8 mouse cellular contexts compared by ENCODE assay signal in genomic region chr2:174900671-174900991, GRCm38 (mm10).
DNase-seq lines count a peak whose midpoint lies in the region; ATAC-seq lines count a peak whose summit lies in the region.

No protein-coding gene starts in this region.

- no peak overlapping the region for H3K27ac ChIP-seq in forebrain, embryonic 11.5 days (ENCODE audit: low read depth, low read length)
- H3K27ac ChIP-seq in lung, embryonic 16.5 days (ENCODE audit: low read length), result no peak overlapping the region

- no peak overlapping the region for H3K4me2 ChIP-seq in forebrain, embryonic 11.5 days (ENCODE audit: low read depth, low read length, severe bottlenecking)
- H3K4me2 ChIP-seq in lung, embryonic 16.5 days (ENCODE audit: low read depth, low read length), result no peak overlapping the region

- H3K9ac ChIP-seq in forebrain, embryonic 11.5 days (ENCODE audit: low read length), result no peak overlapping the region
- no peak overlapping the region for H3K9ac ChIP-seq in lung, embryonic 16.5 days (ENCODE audit: low read length)

- no peaks in the 10 kb centered on the region for H3K9me3 ChIP-seq in forebrain, embryonic 11.5 days (ENCODE audit: control insufficient read depth, low read length)
- no peaks in the 10 kb centered on the region for H3K9me3 ChIP-seq in lung, embryonic 16.5 days (ENCODE audit: control insufficient read depth, low read length)

- no peaks in the 10 kb centered on the region for H3K4me1 ChIP-seq in forebrain, embryonic 11.5 days (replicated peaks; ENCODE audit: control insufficient read depth, insufficient read depth, low read length)
- H3K4me1 ChIP-seq in lung, embryonic 16.5 days (replicated peaks; ENCODE audit: control insufficient read depth, insufficient read depth, low read length), result no peaks in the 10 kb centered on the region

- no peak for ATAC-seq in CD4-positive, CD25-positive, alpha-beta regulatory T cell, adult 4 months
- peak; percentile 51 for ATAC-seq in forebrain, embryonic 11.5 days (replicated peaks; ENCODE audit: low FRiP score)
- peak; percentile 48 for ATAC-seq in lung, embryonic 16.5 days (ENCODE audit: low read depth)

- no peaks in the 10 kb centered on the region for H3K27me3 ChIP-seq in forebrain, embryonic 11.5 days (ENCODE audit: control insufficient read depth, insufficient read depth, low read length)
- no peaks in the 10 kb centered on the region for H3K27me3 ChIP-seq in lung, embryonic 16.5 days (ENCODE audit: control insufficient read depth, insufficient read depth, low read depth, low read length)

- no peak overlapping the region for H3K4me3 ChIP-seq in forebrain, embryonic 11.5 days (ENCODE audit: low read depth, low read length)
- H3K4me3 ChIP-seq in lung, embryonic 16.5 days (ENCODE audit: low read length), result no peak overlapping the region

- no peaks in the 10 kb centered on the region for H3K36me3 ChIP-seq in forebrain, embryonic 11.5 days (ENCODE audit: control insufficient read depth, insufficient read depth, low read length)
- H3K36me3 ChIP-seq in lung, embryonic 16.5 days (ENCODE audit: control insufficient read depth, insufficient read depth, low read length), result no peaks in the 10 kb centered on the region

- peak; percentile 48 for DNase-seq in CD4-positive, CD25-positive, alpha-beta regulatory T cell, adult 2 months (ENCODE audit: low read depth, low spot score)
- peak; percentile 9 for DNase-seq in adrenal gland, adult 8-10 months
- DNase-seq in forebrain, embryonic 11.5 days (ENCODE audit: low spot score), result peak; percentile 67
- peak; percentile 79 for DNase-seq in heart, postnatal 4 days
- peak; percentile 8 for DNase-seq in large intestine, adult 2 months (ENCODE audit: low read depth, low spot score)
- DNase-seq in right cerebral cortex, postnatal 10 days (ENCODE audit: low spot score in 2 of 2), result peak; percentile 55 to 81

Comparison
In these comparisons a context has a peak if more than half of its experiments do, and no peak if none do; other contexts are left out.
1. DNase-seq: peak in every context shown above with its lines; median percentile 79 in heart, postnatal 4 days; 68 in right cerebral cortex, postnatal 10 days; 67 in forebrain, embryonic 11.5 days; 48 in CD4-positive, CD25-positive, alpha-beta regulatory T cell, adult 2 months; 9 in adrenal gland, adult 8-10 months; 8 in large intestine, adult 2 months.